Mouse (Mus musculus) lung, embryonic 15.5 days (tissue): Measurements from ENCODE around the gene Arhgap15. TPM values are rescaled to one million over a fixed set of nuclear protein-coding genes. Genes with fewer than 3 reads are reported as not detected.

Source experiments
- ATAC-seq: fragments of 200-750 bp; cut with Nextera tagmentation; 2 replicates; pipeline ENCODE4 v1.8.0; 2017; ENCODE audit warnings: moderate number of reproducible peaks, borderline replicate concordance; ENCODE audit not compliant: low FRiP score, low TSS enrichment; ENCODE audit errors: extremely low read depth
- H3K27ac ChIP-seq: fragments of 300-500 bp; sonication (generic); 2 replicates; pipeline ENCODE4 v1.5.1; 2015; ENCODE audit warnings: moderate library complexity, mild to moderate bottlenecking, inconsistent platforms
- H3K27me3 ChIP-seq: fragments of 300-500 bp; sonication (generic); 2 replicates; pipeline ENCODE4 v1.6.1; 2015; ENCODE audit warnings: inconsistent platforms
- H3K36me3 ChIP-seq: fragments of 300-500 bp; sonication (generic); 2 replicates; pipeline ENCODE4 v1.6.1; 2015; ENCODE audit warnings: inconsistent platforms
- H3K4me1 ChIP-seq: fragments of 300-500 bp; sonication (generic); 2 replicates; pipeline ENCODE4 v1.6.1; 2015; ENCODE audit warnings: inconsistent platforms
- H3K4me2 ChIP-seq: fragments of 300-500 bp; sonication (generic); 2 replicates; pipeline ENCODE4 v1.6.1; 2015; ENCODE audit warnings: inconsistent platforms, mild to moderate bottlenecking, moderate library complexity
- H3K4me3 ChIP-seq: fragments of 300-500 bp; sonication (generic); 2 replicates; pipeline ENCODE4 v1.5.1; 2015; ENCODE audit warnings: mild to moderate bottlenecking, inconsistent platforms
- H3K9ac ChIP-seq: fragments of 300-500 bp; sonication (generic); 2 replicates; pipeline ENCODE4 v1.6.1; 2015; ENCODE audit warnings: inconsistent platforms
- H3K9me3 ChIP-seq: fragments of 300-500 bp; sonication (generic); 2 replicates; pipeline ENCODE4 v1.6.1; 2016; ENCODE audit warnings: inconsistent platforms
- WGBS: fragments of 180-500 bp; shearing (Covaris S2); methylation state at CpG from one replicate; pipeline ENCODE4 v1.1.7; 2015; 5-methylcytosine and 5-hydroxymethylcytosine counted together
- polyA plus RNA-seq: library from polyadenylated mRNA; unstranded; fragments of >200 nt; fragmentation: Nextera tagmentation; extraction: Ambion mirVana; gene quantifications from 2 replicates; pipeline ENCODE4 v1.2.1, GENCODE M21; 2015

Arhgap15 gene
- polyA plus RNA-seq, 1 experiment from 2014 or later, result 2.4 TPM

GRCm38 (mm10) chr2:44126044-44126695, 377.5 kb downstream of the Arhgap15 start:
- H3K4me3 ChIP-seq, result no peak overlapping the region
- no peak overlapping the region for H3K9ac ChIP-seq
- H3K9me3 ChIP-seq, result no peaks in the 10 kb centered on the region
- no peaks in the 10 kb centered on the region for H3K36me3 ChIP-seq
- H3K4me1 ChIP-seq, result peaks cover 16% of the 10 kb centered on the region
- WGBS, result 51% methylated on average over 1 of the region's 1 CpGs
- no peak overlapping the region for H3K27ac ChIP-seq
- ATAC-seq, result no peak
- no peak overlapping the region for H3K4me2 ChIP-seq
- no peaks in the 10 kb centered on the region for H3K27me3 ChIP-seq

- Histone ChIP-seq H3K27me3 (no peaks in the 10 kb centered on the region), H3K4me2 (no peak overlapping the region), H3K4me1 (peaks cover 6% of the 10 kb centered on the region; the same call in 1 of the 2 replicates), H3K9ac (no peak overlapping the region), H3K9me3 (no peaks in the 10 kb centered on the region), H3K36me3 (no peaks in the 10 kb centered on the region), H3K27ac (0 out of 2 replicates have a peak overlapping the region, but pooled peaks have one; percentile 37), H3K4me3 (no peak overlapping the region)
- ATAC-seq, result peak; percentile 52; the same call in 1 of the 2 replicates
- WGBS, result 52% methylated on average over 3 of the region's 3 CpGs
These were observed 380.9 kb downstream of the Arhgap15 start for GRCm38 (mm10) chr2:44129533-44129932.

- H3K9me3 ChIP-seq, result no peaks in the 10 kb centered on the region
- no peak overlapping the region for H3K27ac ChIP-seq
- H3K4me2 ChIP-seq, result no peak overlapping the region
- no peak for ATAC-seq
- 51% methylated on average over 3 of the region's 3 CpGs for WGBS
- no peak overlapping the region for H3K4me3 ChIP-seq
- H3K9ac ChIP-seq, result no peak overlapping the region
- H3K36me3 ChIP-seq, result no peaks in the 10 kb centered on the region
- 0 out of 2 replicates have a peak, but pooled peaks cover 3% of the 10 kb centered on the region for H3K4me1 ChIP-seq
- no peaks in the 10 kb centered on the region for H3K27me3 ChIP-seq
These were observed 382.6 kb downstream of the Arhgap15 start for GRCm38 (mm10) chr2:44131271-44131670.

GRCm38 (mm10) chr2:44134796-44135195, 386.2 kb downstream of the Arhgap15 start:
- Histone ChIP-seq H3K27ac (no peak overlapping the region), H3K4me1 (0 out of 2 replicates have a peak, but pooled peaks cover 3% of the 10 kb centered on the region), H3K9me3 (no peaks in the 10 kb centered on the region), H3K9ac (no peak overlapping the region), H3K4me3 (no peak overlapping the region), H3K36me3 (no peaks in the 10 kb centered on the region), H3K4me2 (no peak overlapping the region), H3K27me3 (no peaks in the 10 kb centered on the region)
- ATAC-seq, result no peak
- WGBS, result 42% methylated on average over 3 of the region's 3 CpGs

GRCm38 (mm10) chr2:44140455-44140854, 391.8 kb downstream of the Arhgap15 start:
- Histone ChIP-seq H3K4me1 (no peaks in the 10 kb centered on the region), H3K27me3 (no peaks in the 10 kb centered on the region), H3K4me2 (no peak overlapping the region), H3K9ac (no peak overlapping the region), H3K4me3 (no peak overlapping the region), H3K27ac (peak overlapping the region; percentile 55; the same call in 1 of the 2 replicates), H3K9me3 (no peaks in the 10 kb centered on the region), H3K36me3 (no peaks in the 10 kb centered on the region)
- ATAC-seq, result peak; percentile 66; the same call in 1 of the 2 replicates
- WGBS, result 46% methylated on average over 4 of the region's 4 CpGs

- Histone ChIP-seq H3K36me3 (no peaks in the 10 kb centered on the region), H3K9ac (no peak overlapping the region), H3K4me2 (no peak overlapping the region), H3K4me1 (peaks cover 6% of the 10 kb centered on the region), H3K27ac (peak overlapping the region; percentile 61; the same call in 1 of the 2 replicates), H3K27me3 (no peaks in the 10 kb centered on the region), H3K4me3 (no peak overlapping the region), H3K9me3 (no peaks in the 10 kb centered on the region)
- no peak for ATAC-seq
- 80% methylated on average over 9 of the region's 9 CpGs for WGBS
These were observed 393.5 kb downstream of the Arhgap15 start for GRCm38 (mm10) chr2:44142152-44142551.

GRCm38 (mm10) chr2:44142611-44143010, 394.0 kb downstream of the Arhgap15 start:
- no peak overlapping the region for H3K9ac ChIP-seq
- H3K4me3 ChIP-seq, result no peak overlapping the region
- no peak overlapping the region for H3K4me2 ChIP-seq
- 95% methylated on average over 5 of the region's 5 CpGs for WGBS
- H3K27me3 ChIP-seq, result no peaks in the 10 kb centered on the region
- no peak for ATAC-seq
- no peaks in the 10 kb centered on the region for H3K36me3 ChIP-seq
- peaks cover 7% of the 10 kb centered on the region for H3K4me1 ChIP-seq
- H3K9me3 ChIP-seq, result no peaks in the 10 kb centered on the region
- no peak overlapping the region for H3K27ac ChIP-seq

GRCm38 (mm10) chr2:44146124-44146981, 397.7 kb downstream of the Arhgap15 start:
- Histone ChIP-seq H3K27ac (peak overlapping the region; percentile 86), H3K4me2 (no peak overlapping the region), H3K4me1 (peaks cover 7% of the 10 kb centered on the region), H3K9ac (no peak overlapping the region), H3K9me3 (no peaks in the 10 kb centered on the region), H3K27me3 (no peaks in the 10 kb centered on the region), H3K4me3 (no peak overlapping the region), H3K36me3 (no peaks in the 10 kb centered on the region)
- WGBS, result 53% methylated on average over 7 of the region's 7 CpGs
- ATAC-seq, result peak; percentile 80

GRCm38 (mm10) chr2:44147486-44147885, 398.9 kb downstream of the Arhgap15 start:
- no peak for ATAC-seq
- no peaks in the 10 kb centered on the region for H3K9me3 ChIP-seq
- H3K4me2 ChIP-seq, result no peak overlapping the region
- no peak overlapping the region for H3K4me3 ChIP-seq
- no peak overlapping the region for H3K9ac ChIP-seq
- peak overlapping the region; percentile 95 for H3K27ac ChIP-seq
- H3K4me1 ChIP-seq, result peaks cover 7% of the 10 kb centered on the region
- WGBS, result 36% methylated on average over 5 of the region's 5 CpGs
- H3K36me3 ChIP-seq, result no peaks in the 10 kb centered on the region
- H3K27me3 ChIP-seq, result no peaks in the 10 kb centered on the region

GRCm38 (mm10) chr2:44147971-44148370, 399.3 kb downstream of the Arhgap15 start:
- peaks cover 7% of the 10 kb centered on the region for H3K4me1 ChIP-seq
- H3K36me3 ChIP-seq, result no peaks in the 10 kb centered on the region
- H3K9me3 ChIP-seq, result no peaks in the 10 kb centered on the region
- peak overlapping the region; percentile 95 for H3K27ac ChIP-seq
- no peak overlapping the region for H3K4me2 ChIP-seq
- H3K4me3 ChIP-seq, result no peak overlapping the region
- 33% methylated on average over 7 of the region's 7 CpGs for WGBS
- H3K27me3 ChIP-seq, result no peaks in the 10 kb centered on the region
- H3K9ac ChIP-seq, result no peak overlapping the region
- ATAC-seq, result no peak

- H3K4me1 ChIP-seq, result peaks cover 7% of the 10 kb centered on the region
- H3K9ac ChIP-seq, result no peak overlapping the region
- H3K4me3 ChIP-seq, result no peak overlapping the region
- H3K27ac ChIP-seq, result peak overlapping the region; percentile 95
- H3K27me3 ChIP-seq, result no peaks in the 10 kb centered on the region
- ATAC-seq, result peak; percentile 73; the same call in 1 of the 2 replicates
- no peaks in the 10 kb centered on the region for H3K9me3 ChIP-seq
- H3K36me3 ChIP-seq, result no peaks in the 10 kb centered on the region
- no peak overlapping the region for H3K4me2 ChIP-seq
- 34% methylated on average over 7 of the region's 7 CpGs for WGBS
These were observed 400.0 kb downstream of the Arhgap15 start for GRCm38 (mm10) chr2:44148550-44149100.

GRCm38 (mm10) chr2:44152301-44152700, 403.7 kb downstream of the Arhgap15 start:
- no peaks in the 10 kb centered on the region for H3K27me3 ChIP-seq
- WGBS, result 87% methylated on average over 1 of the region's 1 CpGs
- H3K4me3 ChIP-seq, result no peak overlapping the region
- no peak overlapping the region for H3K9ac ChIP-seq
- H3K9me3 ChIP-seq, result no peaks in the 10 kb centered on the region
- H3K4me2 ChIP-seq, result no peak overlapping the region
- no peaks in the 10 kb centered on the region for H3K36me3 ChIP-seq
- H3K27ac ChIP-seq, result no peak overlapping the region
- ATAC-seq, result no peak
- H3K4me1 ChIP-seq, result no peaks in the 10 kb centered on the region
